Mouse (Mus musculus) MEL-GATA-1-ER (cell line): Measurements from ENCODE around the gene Runx1.
A peak's percentile ranks its signal among the peaks of the same experiment; 100 is the strongest.

ENCODE experiments used
- DNase-seq: peaks from one replicate; pipeline ENCODE4 v3.0.0-alpha.2; 2012; ENCODE audit warnings: low read depth; ENCODE audit errors: extremely low read depth

Gene Runx1

DNA sequence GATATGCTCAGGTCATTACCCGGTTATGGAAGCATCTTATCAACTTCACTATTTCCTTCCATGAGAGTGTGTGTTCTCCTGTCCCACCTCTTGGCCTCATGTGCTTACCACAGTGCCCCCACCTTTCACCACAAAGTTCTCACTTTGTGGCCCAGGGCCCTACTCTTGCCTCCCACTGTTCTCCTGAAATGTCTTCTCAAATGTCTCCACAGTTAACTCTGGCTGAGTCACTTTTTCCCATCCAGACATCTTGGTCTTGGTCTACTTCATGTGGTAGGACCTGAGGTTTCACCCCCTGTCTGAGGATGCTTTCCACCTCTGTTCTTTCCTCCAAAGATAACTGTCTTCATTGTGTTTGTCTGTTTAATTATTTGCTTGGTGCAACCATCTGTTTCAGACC lies 77.7 kb downstream of the Runx1 start:
- DNase-seq, result no peak

DNA sequence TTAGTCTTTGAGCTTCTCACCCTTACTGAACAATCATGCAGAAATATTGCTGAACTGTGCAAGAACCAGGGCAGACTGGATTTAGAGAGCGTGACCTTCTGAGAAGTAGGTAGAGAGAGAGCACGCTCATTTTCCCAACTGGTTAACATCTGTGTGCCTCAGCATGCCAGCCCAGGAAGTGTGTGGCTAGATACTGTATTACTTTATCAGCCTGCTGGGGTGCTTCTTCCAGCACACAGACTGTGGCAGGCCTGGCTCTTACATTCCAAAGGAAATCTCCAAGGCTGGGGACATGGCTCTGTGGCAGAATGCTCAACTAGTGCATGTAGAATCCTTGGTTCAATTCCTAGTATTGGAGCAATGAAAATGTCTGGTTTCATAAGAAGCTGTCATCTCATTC lies 78.9 kb downstream of the Runx1 start:
- DNase-seq, result no peak

DNA sequence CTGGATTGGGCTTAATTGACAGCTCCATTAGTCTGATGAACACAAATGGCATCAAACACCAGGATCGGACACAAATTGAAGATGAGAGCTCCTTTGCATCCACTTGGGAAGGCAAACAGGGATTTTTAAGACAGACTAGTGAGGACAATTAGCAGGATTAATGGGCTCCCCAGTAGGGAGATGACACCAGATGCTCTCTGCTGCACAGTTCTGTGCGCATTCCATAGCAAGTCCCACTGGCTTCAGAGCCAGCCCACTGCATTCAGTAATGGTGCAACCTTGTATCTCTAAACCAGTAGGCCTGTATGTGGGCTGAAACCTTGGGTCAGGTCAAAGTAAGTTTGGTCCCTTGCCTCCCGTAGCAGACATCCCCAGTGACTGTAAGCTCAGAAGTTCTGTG lies 80.7 kb downstream of the Runx1 start:
- no peak for DNase-seq

DNA sequence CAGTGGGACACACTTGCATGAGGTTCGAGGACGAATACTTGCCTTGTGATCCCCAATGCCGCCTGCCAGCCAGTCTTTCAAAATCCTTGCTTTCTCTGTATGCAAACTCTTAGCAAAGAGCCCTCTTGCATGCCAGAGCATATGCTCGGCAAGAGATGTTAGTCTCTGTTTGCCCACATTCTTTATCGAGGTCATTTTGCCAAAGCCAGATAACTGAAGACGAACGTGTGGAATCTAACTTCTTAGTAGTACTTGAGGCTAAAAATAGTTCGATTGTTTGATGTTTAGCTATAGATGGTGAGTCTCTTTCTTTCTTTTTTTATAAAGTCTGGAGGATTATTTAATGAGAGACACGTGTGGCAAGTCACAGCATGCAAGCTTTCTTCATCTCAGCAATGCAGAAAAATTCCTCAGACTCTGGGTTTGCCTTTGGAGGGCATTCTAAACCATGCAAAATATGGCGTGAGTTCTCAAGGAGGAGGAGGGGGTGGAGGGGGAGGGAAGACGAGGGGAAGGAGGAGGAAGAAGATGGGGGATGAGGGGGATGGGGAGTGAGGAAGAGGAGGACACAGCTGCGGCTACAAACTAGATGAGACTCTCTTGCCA lies 81.7 kb downstream of the Runx1 start:
- DNase-seq, result no peak

- no peak for DNase-seq
These were observed 82.2 kb downstream of the Runx1 start for GRCm38 (mm10) chr16:92743755-92744154.

DNA sequence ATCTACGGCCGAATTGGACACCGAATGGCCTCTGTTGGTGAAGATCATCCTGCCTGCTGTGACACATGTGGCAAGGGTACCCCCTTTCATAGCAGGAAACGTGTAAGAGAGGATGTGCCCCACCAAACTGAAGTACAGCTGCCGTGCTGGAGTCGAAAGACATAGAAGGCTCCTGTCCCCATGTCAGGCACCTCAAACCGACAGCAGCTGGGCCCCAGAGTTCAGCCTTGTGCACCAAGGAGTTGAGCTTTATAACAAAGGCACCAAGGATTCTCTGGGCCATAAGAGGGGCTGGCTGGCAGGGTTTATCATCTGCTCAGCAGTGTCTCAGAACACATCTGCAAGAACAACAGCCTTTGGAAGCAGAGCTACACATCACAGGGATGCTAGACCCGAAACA lies 84.6 kb downstream of the Runx1 start:
- no peak for DNase-seq

GRCm38 (mm10) chr16:92740541-92740940 lies 85.4 kb downstream of the Runx1 start:
- DNase-seq, result no peak

DNA sequence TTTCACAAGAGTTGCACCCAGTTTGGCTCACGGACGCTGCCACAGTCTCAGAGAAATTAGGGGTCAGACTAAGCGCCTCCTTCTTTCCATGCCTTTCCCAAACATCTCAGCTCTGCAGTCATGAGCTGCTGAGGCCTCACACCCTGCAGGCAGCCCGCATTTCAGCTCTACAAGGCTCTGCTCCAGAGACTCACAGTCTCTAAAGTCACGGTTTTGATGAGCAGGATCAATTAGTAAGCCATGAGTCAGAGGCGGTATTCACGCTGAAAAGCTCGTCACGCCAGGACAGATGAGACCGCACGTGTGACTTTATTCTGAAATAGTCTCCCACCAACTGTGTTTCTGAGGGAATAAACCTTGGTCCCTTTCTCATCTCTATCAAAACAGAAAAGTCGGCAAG lies 86.0 kb downstream of the Runx1 start:
- DNase-seq, result no peak

DNA sequence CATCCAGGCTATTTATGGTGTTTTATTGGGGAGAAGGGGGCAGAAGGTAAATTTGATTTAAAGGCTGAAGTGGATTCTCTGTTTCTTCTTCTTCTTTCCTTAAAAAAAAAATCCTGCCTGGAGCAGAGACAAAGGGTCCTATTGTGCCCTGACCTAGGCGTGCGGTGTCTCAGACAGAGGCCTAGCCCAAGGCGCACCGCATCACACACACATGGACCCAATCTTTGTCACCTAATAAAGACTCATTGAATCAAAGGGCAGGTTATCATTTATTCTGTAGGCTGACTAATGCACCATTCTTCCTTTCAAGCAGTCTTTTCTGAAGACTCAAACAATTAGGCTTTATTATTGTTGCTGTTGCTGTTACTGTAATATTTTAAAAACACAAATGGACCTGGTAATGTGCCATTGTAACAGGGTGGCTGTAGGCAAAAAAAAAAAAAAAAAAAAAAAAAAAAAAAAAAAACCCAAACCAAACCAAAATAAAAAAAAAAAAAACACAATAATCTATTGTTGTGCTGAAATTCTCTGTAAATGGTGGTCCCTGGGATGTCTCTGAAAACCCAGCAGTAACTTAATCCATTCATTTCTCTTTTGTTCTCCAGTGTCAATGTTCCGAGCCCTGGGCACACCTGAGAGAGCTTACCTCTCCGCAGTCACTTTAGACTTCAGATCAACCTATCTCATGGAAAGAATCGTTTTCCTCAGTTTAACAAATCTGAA lies 86.7 kb downstream of the Runx1 start:
- no peak for DNase-seq

- no peak for DNase-seq
These were observed 87.4 kb downstream of the Runx1 start for GRCm38 (mm10) chr16:92738476-92739010.

DNA sequence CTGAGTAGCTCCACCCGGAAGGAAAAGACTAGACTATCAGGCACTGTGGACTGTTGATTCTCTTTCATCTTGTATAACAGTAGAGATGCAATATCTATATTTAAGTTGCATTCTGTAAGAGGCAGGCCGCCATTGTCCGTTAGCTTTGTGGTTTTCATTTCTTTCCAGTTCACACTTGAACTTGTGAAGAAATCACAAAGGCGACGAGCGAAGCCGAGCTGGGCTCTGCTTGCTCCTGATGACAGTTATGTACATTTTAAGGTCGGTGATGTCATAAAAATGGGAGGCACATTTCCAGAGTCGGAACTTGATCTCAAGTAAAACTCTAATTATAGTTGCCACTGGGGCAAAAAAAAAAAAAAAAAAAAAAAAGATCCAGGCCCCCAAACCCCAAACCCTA lies 99.1 kb downstream of the Runx1 start:
- no peak for DNase-seq

DNA sequence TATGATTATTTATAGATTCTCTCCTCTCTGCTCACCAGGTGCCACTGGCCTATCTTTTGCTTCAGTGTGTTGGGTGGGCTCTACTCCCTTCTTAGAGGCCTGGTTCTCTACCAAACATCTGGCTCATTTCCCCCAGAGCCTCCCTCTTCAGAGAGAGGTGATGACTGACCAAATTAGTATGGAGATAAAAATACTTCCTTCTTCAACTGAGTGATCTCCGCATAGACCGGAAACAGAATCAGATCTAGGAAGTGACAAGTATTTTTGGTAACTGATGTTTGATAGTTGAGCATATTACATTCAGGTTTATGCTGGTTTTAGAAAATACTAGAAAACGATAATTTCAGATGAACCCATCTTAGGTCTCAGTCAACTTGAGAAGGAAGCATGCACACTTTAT lies 101.4 kb downstream of the Runx1 start:
- DNase-seq, result peak; percentile 76

DNA sequence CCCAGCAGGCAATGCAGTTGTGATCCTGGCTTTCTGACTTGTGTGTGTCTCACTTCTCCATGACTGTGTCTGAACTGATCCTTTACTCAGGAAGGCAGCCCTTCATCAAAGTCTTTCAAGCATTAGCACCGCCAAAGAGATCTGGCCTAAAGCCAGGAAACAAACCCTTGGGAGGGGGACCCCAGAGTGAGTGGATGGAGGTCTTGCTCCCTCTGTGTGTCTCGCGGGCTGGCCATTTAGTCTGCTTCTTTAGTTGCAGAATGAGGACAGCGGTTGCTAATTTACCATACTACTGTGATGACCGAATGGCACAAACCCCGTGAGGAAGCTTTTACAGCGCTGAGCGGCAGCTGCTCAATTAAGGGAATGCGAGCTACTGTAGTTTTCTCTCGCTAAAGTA lies 105.3 kb downstream of the Runx1 start:
- no peak for DNase-seq

- no peak for DNase-seq
These were observed 106.2 kb downstream of the Runx1 start for GRCm38 (mm10) chr16:92719725-92720124.

- DNase-seq, result peak; percentile 95
These were observed 110.1 kb downstream of the Runx1 start for GRCm38 (mm10) chr16:92715599-92716483.

GRCm38 (mm10) chr16:92710161-92710560 lies 115.8 kb downstream of the Runx1 start:
- DNase-seq, result no peak

DNA sequence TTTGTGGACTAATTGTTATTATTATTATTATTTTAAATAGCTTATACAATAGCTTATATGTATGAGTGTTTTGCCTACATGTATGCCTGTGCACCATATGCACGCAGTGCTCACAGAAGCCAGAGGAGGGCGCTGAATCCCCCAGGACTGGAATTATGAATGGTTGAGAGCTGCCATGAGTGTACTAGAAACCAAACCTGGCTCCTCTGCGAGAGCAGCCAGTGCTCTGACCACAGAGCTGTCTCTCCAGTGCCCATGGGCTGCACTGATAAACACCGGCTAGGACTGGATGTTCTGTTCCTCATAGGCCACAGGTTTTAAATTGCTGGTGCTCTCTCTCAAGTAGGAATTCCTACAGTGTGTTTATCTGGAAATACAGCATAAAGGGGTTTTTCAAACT lies 117.2 kb downstream of the Runx1 start:
- peak; percentile 73 for DNase-seq

GRCm38 (mm10) chr16:92707712-92708111 lies 118.2 kb downstream of the Runx1 start:
- DNase-seq, result no peak

- DNase-seq, result no peak
These were observed 118.8 kb downstream of the Runx1 start for GRCm38 (mm10) chr16:92707146-92707545.

GRCm38 (mm10) chr16:92705564-92706458 lies 120.1 kb downstream of the Runx1 start:
- DNase-seq, result no peak

GRCm38 (mm10) chr16:92703850-92704249 lies 122.1 kb downstream of the Runx1 start:
- DNase-seq, result no peak
